Mouse (Mus musculus) cerebellum, adult 11 months (tissue): Measurements from ENCODE around the gene Fignl1.

Source experiments
- DNase-seq: peaks from one replicate; pipeline ENCODE4 v3.0.0; 2022

Fignl1 gene

GRCm38 (mm10) chr11:11758883-11759282 lies 49.9 kb downstream of the Fignl1 start:
- DNase-seq: no peak

- DNase-seq: no peak
Observed at GRCm38 (mm10) chr11:11758121-11758520, 50.6 kb downstream of the Fignl1 start.

- DNase-seq: no peak
Observed at GRCm38 (mm10) chr11:11752859-11753258, 55.9 kb downstream of the Fignl1 start.

GRCm38 (mm10) chr11:11751091-11751490 lies 57.7 kb downstream of the Fignl1 start:
- DNase-seq: no peak

GRCm38 (mm10) chr11:11744222-11744621 lies 64.5 kb downstream of the Fignl1 start:
- DNase-seq: no peak

GRCm38 (mm10) chr11:11742626-11743025 lies 66.1 kb downstream of the Fignl1 start:
- DNase-seq: no peak

- no peak for DNase-seq
Observed at GRCm38 (mm10) chr11:11741574-11741973, 67.2 kb downstream of the Fignl1 start.

- DNase-seq: no peak
Observed at GRCm38 (mm10) chr11:11740603-11741002, 68.2 kb downstream of the Fignl1 start.

GRCm38 (mm10) chr11:11739054-11739453 lies 69.7 kb downstream of the Fignl1 start:
- DNase-seq: no peak

GRCm38 (mm10) chr11:11737562-11737961 lies 71.2 kb downstream of the Fignl1 start:
- DNase-seq: no peak
